Mouse (Mus musculus): Measurements from ENCODE around the gene Smad3. TPM values are rescaled to one million over a fixed set of nuclear protein-coding genes. Genes with fewer than 3 reads are reported as not detected.

Smad3 gene
- total and polyA plus RNA-seq, 2 experiments from 2014 or later = 5.5 to 16.0 TPM

- Histone ChIP-seq H3K4me2 (ENCODE audit: low read depth) (no peak overlapping the region), H3K36me3 (ENCODE audit: insufficient read depth) (no peaks in the 10 kb centered on the region), H3K27me3 (ENCODE audit: insufficient read depth, low read length) (no peaks in the 10 kb centered on the region), H3K4me1 (ENCODE audit: insufficient read depth) (peaks cover 9% of the 10 kb centered on the region; the same call in 1 of the 2 replicates), H3K4me3 (ENCODE audit: low read depth, low read length) (no peak overlapping the region), H3K9ac (no peak overlapping the region), H3K9me3 (ENCODE audit: low read length) (no peaks in the 10 kb centered on the region), H3K27ac (ENCODE audit: low read depth, low read length) (no peak overlapping the region)
- WGBS = 85% methylated on average over 2 of the region's 2 CpGs
- DNase-seq = no peak
- no peak for ATAC-seq
- TF ChIP-seq CTCF (IDR thresholded peaks at IDR 0.05; ENCODE audit: low read depth) = no peak
These were observed 93.5 kb downstream of the Smad3 start for GRCm38 (mm10) chr9:63664300-63664745.

- H3K4me1 ChIP-seq (ENCODE audit: insufficient read depth) = peaks cover 9% of the 10 kb centered on the region; the same call in 1 of the 2 replicates
- H3K4me2 ChIP-seq (ENCODE audit: low read depth) = no peak overlapping the region
- DNase-seq (no peak), ATAC-seq (no peak)
- H3K9me3 ChIP-seq (ENCODE audit: low read length) = no peaks in the 10 kb centered on the region
- no peak for TF ChIP-seq CTCF (IDR thresholded peaks at IDR 0.05; ENCODE audit: low read depth)
- H3K4me3 ChIP-seq (ENCODE audit: low read depth, low read length) = no peak overlapping the region
- H3K36me3 ChIP-seq (ENCODE audit: insufficient read depth) = no peaks in the 10 kb centered on the region
- 92% methylated on average over 10 of the region's 10 CpGs for WGBS
- H3K27ac ChIP-seq (ENCODE audit: low read depth, low read length) = no peak overlapping the region
- no peak overlapping the region for H3K9ac ChIP-seq
- H3K27me3 ChIP-seq (ENCODE audit: insufficient read depth, low read length) = no peaks in the 10 kb centered on the region
These were observed 94.6 kb downstream of the Smad3 start for GRCm38 (mm10) chr9:63663222-63663621.

- H3K9ac ChIP-seq = no peak overlapping the region
- H3K9me3 ChIP-seq (ENCODE audit: low read length) = no peaks in the 10 kb centered on the region
- 84% methylated on average over 7 of the region's 7 CpGs for WGBS
- no peaks in the 10 kb centered on the region for H3K36me3 ChIP-seq (ENCODE audit: insufficient read depth)
- no peak for TF ChIP-seq CTCF (IDR thresholded peaks at IDR 0.05; ENCODE audit: low read depth)
- ATAC-seq (no peak), DNase-seq (no peak)
- H3K27ac ChIP-seq (ENCODE audit: low read depth, low read length) = no peak overlapping the region
- H3K27me3 ChIP-seq (ENCODE audit: insufficient read depth, low read length) = no peaks in the 10 kb centered on the region
- no peak overlapping the region for H3K4me2 ChIP-seq (ENCODE audit: low read depth)
- no peak overlapping the region for H3K4me3 ChIP-seq (ENCODE audit: low read depth, low read length)
- H3K4me1 ChIP-seq (ENCODE audit: insufficient read depth) = peaks cover 9% of the 10 kb centered on the region; the same call in 1 of the 2 replicates
These were observed 95.0 kb downstream of the Smad3 start for GRCm38 (mm10) chr9:63662759-63663158.

GRCm38 (mm10) chr9:63660691-63661090 is 97.1 kb downstream of the Smad3 start:
- ATAC-seq = no peak
- H3K4me2 ChIP-seq (ENCODE audit: low read depth) = no peak overlapping the region
- H3K9ac ChIP-seq = no peak overlapping the region

GRCm38 (mm10) chr9:63660061-63660460 is 97.7 kb downstream of the Smad3 start:
- no peak for TF ChIP-seq CTCF (IDR thresholded peaks at IDR 0.05; ENCODE audit: low read depth)
- no peak for ATAC-seq
- no peaks in the 10 kb centered on the region for H3K9me3 ChIP-seq (ENCODE audit: low read length)
- no peak for DNase-seq
- H3K27ac ChIP-seq (ENCODE audit: low read depth, low read length) = no peak overlapping the region
- H3K4me2 ChIP-seq (ENCODE audit: low read depth) = no peak overlapping the region
- H3K9ac ChIP-seq = no peak overlapping the region
- no peak overlapping the region for H3K4me3 ChIP-seq (ENCODE audit: low read depth, low read length)
- no peaks in the 10 kb centered on the region for H3K36me3 ChIP-seq (ENCODE audit: insufficient read depth)
- H3K27me3 ChIP-seq (ENCODE audit: insufficient read depth, low read length) = no peaks in the 10 kb centered on the region
- no peaks in the 10 kb centered on the region for H3K4me1 ChIP-seq (ENCODE audit: insufficient read depth)
- WGBS = 98% methylated on average over 4 of the region's 4 CpGs

More at GRCm38 (mm10) chr9:63660691-63661090, 97.1 kb downstream of the Smad3 start:
- WGBS = 91% methylated on average over 3 of the region's 3 CpGs
- no peak for DNase-seq
- Histone ChIP-seq H3K4me1 (ENCODE audit: insufficient read depth) (no peaks in the 10 kb centered on the region), H3K27me3 (ENCODE audit: insufficient read depth, low read length) (no peaks in the 10 kb centered on the region), H3K27ac (ENCODE audit: low read depth, low read length) (no peak overlapping the region), H3K9me3 (ENCODE audit: low read length) (no peaks in the 10 kb centered on the region), H3K4me3 (ENCODE audit: low read depth, low read length) (no peak overlapping the region), H3K36me3 (ENCODE audit: insufficient read depth) (no peaks in the 10 kb centered on the region)
- no peak for TF ChIP-seq CTCF (IDR thresholded peaks at IDR 0.05; ENCODE audit: low read depth)

GRCm38 (mm10) chr9:63658970-63659371 is 98.8 kb downstream of the Smad3 start:
- Histone ChIP-seq H3K4me2 (ENCODE audit: low read depth) (no peak overlapping the region), H3K4me1 (ENCODE audit: insufficient read depth) (no peaks in the 10 kb centered on the region), H3K27me3 (ENCODE audit: insufficient read depth, low read length) (no peaks in the 10 kb centered on the region), H3K9ac (no peak overlapping the region), H3K27ac (ENCODE audit: low read depth, low read length) (no peak overlapping the region), H3K36me3 (ENCODE audit: insufficient read depth) (no peaks in the 10 kb centered on the region), H3K4me3 (ENCODE audit: low read depth, low read length) (no peak overlapping the region), H3K9me3 (ENCODE audit: low read length) (no peaks in the 10 kb centered on the region)
- TF ChIP-seq CTCF (IDR thresholded peaks at IDR 0.05; ENCODE audit: low read depth) = no peak
- 33% methylated on average over 5 of the region's 5 CpGs for WGBS
- peak; percentile 69 for ATAC-seq
- peak; percentile 81 for DNase-seq

GRCm38 (mm10) chr9:63658436-63658835 is 99.4 kb downstream of the Smad3 start:
- DNase-seq = no peak
- Histone ChIP-seq H3K9ac (no peak overlapping the region), H3K36me3 (ENCODE audit: insufficient read depth) (no peaks in the 10 kb centered on the region), H3K4me1 (ENCODE audit: insufficient read depth) (no peaks in the 10 kb centered on the region), H3K27me3 (ENCODE audit: insufficient read depth, low read length) (no peaks in the 10 kb centered on the region), H3K9me3 (ENCODE audit: low read length) (no peaks in the 10 kb centered on the region), H3K4me3 (ENCODE audit: low read depth, low read length) (no peak overlapping the region), H3K4me2 (ENCODE audit: low read depth) (no peak overlapping the region), H3K27ac (ENCODE audit: low read depth, low read length) (no peak overlapping the region)
- TF ChIP-seq CTCF (IDR thresholded peaks at IDR 0.05; ENCODE audit: low read depth) = no peak
- WGBS = 83% methylated on average over 9 of the region's 9 CpGs
- ATAC-seq = no peak
